Mouse (Mus musculus): ENCODE results near the gene Foxred1.

GRCm38 (mm10) chr9:35204421-35204820 lies 6.4 kb downstream of the Foxred1 start:
- TF ChIP-seq POLR2A (IDR thresholded peaks at IDR 0.05; ENCODE audit: borderline replicate concordance, extremely low read depth, low read depth, low read length) (no peak), CTCF (IDR thresholded peaks at IDR 0.05; ENCODE audit: insufficient read depth, low read length) (no peak)
